Mouse (Mus musculus): ENCODE results near the gene Gm49396. TPM values are rescaled to one million over a fixed set of nuclear protein-coding genes. Genes with fewer than 3 reads are reported as not detected.

Gene Gm49396
- polyA plus RNA-seq, 1 experiment, result 7.9 TPM

DNA sequence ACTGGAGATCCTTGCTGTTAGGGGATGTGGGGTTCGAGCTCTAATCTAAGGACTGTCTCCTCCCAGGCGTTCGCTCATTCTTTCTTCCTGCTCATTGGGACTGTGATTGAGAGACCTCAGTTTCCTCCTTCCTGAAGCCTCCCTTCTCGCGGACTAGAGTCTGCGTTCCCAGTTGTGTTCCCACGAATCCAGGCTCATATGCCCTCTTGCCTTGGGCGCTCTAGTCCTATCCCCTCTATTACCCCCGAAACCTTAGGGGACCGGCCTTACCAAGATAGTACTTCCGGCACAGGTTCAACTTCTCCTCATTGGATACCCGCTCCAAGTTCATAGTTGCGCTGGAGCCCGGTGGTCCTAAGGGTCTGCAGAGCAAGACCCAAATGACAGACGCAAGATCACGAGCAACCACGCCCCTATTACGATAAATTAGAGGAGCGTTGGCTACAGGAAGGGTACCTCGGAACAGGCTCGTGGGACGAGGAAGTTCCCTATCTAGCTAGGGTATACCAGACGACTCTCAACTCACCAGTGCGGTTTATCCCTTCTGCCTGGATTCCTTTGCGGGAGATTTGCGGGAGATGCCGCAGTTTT is 523 bp upstream of the Gm49396 start:
- peaks cover 15% of the 10 kb centered on the region for H3K4me1 ChIP-seq (ENCODE audit: control insufficient read depth, insufficient read depth, low read length)
- TF ChIP-seq POLR2A (IDR thresholded peaks at IDR 0.05; ENCODE audit: borderline replicate concordance, low read depth, low read length) (no peak), CTCF (IDR thresholded peaks at IDR 0.05; ENCODE audit: low read depth, low read length) (no peak)

GRCm38 (mm10) chr7:30563906-30564280 is 749 bp downstream of the Gm49396 start:
- peaks cover 9% of the 10 kb centered on the region for H3K4me1 ChIP-seq (ENCODE audit: control insufficient read depth, insufficient read depth, low read length)
- H3K4me3 ChIP-seq (ENCODE audit: insufficient read depth, low read length), result peak overlapping the region; percentile 69
- no peak overlapping the region for H3K27ac ChIP-seq (ENCODE audit: insufficient read depth, low read depth, low read length)
- no peak for TF ChIP-seq POLR2A (IDR thresholded peaks at IDR 0.05; ENCODE audit: borderline replicate concordance, low read depth, low read length)
- no peak for TF ChIP-seq CTCF (IDR thresholded peaks at IDR 0.05; ENCODE audit: low read depth, low read length)

More for the DNA sequence above, 523 bp upstream of the Gm49396 start:
- Histone ChIP-seq H3K27ac (ENCODE audit: insufficient read depth, low read depth, low read length) (peak overlapping the region; percentile 62), H3K4me3 (ENCODE audit: insufficient read depth, low read length) (peak overlapping the region; percentile 67)

GRCm38 (mm10) chr7:30564970-30565571 is 1.9 kb downstream of the Gm49396 start, which contains the start of gene Igflr1:
Igflr1 (plus strand) TSS chr7:30565427.
- no peak for TF ChIP-seq CTCF (IDR thresholded peaks at IDR 0.05; ENCODE audit: low read depth, low read length)
- TF ChIP-seq POLR2A (IDR thresholded peaks at IDR 0.05; ENCODE audit: borderline replicate concordance, low read depth, low read length), result no peak
- H3K27ac ChIP-seq (ENCODE audit: insufficient read depth, low read depth, low read length), result no peak within 1 kb of the TSS
- peaks cover 6% of the 10 kb centered on the region for H3K4me1 ChIP-seq (ENCODE audit: control insufficient read depth, insufficient read depth, low read length)

DNA sequence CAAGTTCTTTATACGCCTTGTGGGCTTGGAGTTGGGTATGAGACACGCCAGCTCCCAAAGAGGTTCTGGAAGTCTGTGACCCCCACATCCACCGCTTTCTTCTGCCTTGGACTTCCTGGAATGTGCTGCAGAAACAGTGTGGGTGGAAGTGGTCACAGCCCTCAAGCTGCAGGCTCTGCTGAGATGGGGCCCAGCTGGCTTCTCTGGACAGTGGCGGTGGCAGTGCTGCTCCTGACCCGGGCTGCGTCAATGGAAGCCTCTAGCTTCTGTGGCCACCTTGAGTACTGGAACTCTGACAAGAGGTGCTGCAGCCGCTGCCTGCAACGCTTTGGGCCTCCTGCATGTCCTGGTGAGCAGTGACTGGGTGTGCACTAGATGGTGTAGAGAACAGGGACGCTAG is 2.9 kb downstream of the Gm49396 start:
- TF ChIP-seq POLR2A (IDR thresholded peaks at IDR 0.05; ENCODE audit: borderline replicate concordance, low read depth, low read length) (no peak), CTCF (IDR thresholded peaks at IDR 0.05; ENCODE audit: low read depth, low read length) (no peak)
- H3K4me1 ChIP-seq (ENCODE audit: control insufficient read depth, insufficient read depth, low read length), result peaks cover 3% of the 10 kb centered on the region; the same call in 1 of the 2 replicates
- no peak overlapping the region for H3K27ac ChIP-seq (ENCODE audit: insufficient read depth, low read depth, low read length)
- no peak overlapping the region for H3K4me3 ChIP-seq (ENCODE audit: insufficient read depth, low read length)

More at GRCm38 (mm10) chr7:30564970-30565571, 1.9 kb downstream of the Gm49396 start, which contains the start of gene Igflr1:
- H3K4me3 ChIP-seq (ENCODE audit: insufficient read depth, low read length), result no peak within 1 kb of the TSS

DNA sequence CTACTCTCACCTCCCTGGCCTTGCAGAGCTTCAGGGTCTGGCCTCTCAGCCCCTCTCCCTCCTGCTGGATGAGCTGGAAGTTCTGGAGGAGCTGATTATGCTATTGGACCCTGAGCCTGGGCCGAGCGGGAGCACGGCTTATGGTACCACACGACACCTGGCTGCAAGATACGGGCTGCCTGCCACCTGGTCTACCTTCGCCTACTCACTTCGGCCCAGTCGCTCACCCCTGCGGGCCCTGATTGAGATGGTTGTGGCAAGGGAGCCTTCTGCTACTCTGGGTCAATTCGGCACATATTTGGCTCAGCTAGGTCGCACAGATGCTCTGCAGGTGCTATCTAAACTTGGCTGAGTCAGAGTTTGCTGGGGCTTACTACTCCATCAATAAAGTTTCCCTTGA is 4.4 kb downstream of the Gm49396 start:
- Histone ChIP-seq H3K27ac (ENCODE audit: insufficient read depth, low read depth, low read length) (no peak overlapping the region), H3K4me3 (ENCODE audit: insufficient read depth, low read length) (no peak overlapping the region), H3K4me1 (ENCODE audit: control insufficient read depth, insufficient read depth, low read length) (peaks cover 3% of the 10 kb centered on the region; the same call in 1 of the 2 replicates)
- TF ChIP-seq CTCF (IDR thresholded peaks at IDR 0.05; ENCODE audit: low read depth, low read length) (no peak), POLR2A (IDR thresholded peaks at IDR 0.05; ENCODE audit: borderline replicate concordance, low read depth, low read length) (no peak)

DNA sequence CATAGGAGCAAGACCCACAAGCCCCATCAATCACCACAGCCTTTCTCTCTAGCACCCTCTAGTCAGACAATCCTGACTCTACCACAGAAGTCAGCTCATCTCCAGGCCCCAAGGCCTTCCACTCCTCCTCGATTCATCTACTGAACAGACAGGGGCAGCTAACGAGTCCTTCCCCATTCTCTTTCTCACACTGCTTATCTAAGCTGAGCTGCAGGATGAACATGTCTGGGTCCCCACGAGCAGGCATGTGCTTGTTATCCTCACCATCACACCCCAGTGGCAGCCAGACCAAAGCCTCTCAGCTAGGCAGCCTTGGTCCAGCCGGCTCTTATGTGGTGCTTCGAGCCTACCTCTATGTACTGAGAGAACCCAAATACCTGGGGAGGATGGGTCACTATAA is 9.2 kb downstream of the Gm49396 start:
- H3K27ac ChIP-seq (ENCODE audit: insufficient read depth, low read depth, low read length), result no peak overlapping the region
- no peak for TF ChIP-seq POLR2A (IDR thresholded peaks at IDR 0.05; ENCODE audit: borderline replicate concordance, low read depth, low read length)
- TF ChIP-seq CTCF (IDR thresholded peaks at IDR 0.05; ENCODE audit: low read depth, low read length), result no peak

DNA sequence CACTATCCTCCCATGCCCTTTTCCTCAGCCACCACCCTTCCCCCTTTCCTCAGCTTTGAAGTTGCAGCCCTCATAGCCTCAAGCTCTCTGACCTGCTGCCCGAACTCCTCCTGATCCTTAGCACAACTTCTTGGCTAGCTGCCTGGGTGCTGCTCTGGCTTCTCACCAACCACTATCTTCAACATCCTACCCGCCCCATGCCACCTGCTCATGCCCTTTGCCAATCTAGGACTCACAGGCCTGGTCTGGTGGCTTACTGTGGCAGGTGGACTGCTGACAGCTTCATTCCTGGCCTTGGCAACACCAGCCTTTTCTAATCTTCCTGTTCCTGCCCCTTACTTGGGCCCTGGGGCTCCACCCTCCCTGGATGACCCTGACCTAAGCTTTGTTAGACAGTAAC is 9.8 kb downstream of the Gm49396 start:
- H3K27ac ChIP-seq (ENCODE audit: insufficient read depth, low read depth, low read length), result no peak overlapping the region

More for the DNA sequence above, 9.2 kb downstream of the Gm49396 start:
- no peaks in the 10 kb centered on the region for H3K4me1 ChIP-seq (ENCODE audit: control insufficient read depth, insufficient read depth, low read length)
- no peak overlapping the region for H3K4me3 ChIP-seq (ENCODE audit: insufficient read depth, low read length)

DNA sequence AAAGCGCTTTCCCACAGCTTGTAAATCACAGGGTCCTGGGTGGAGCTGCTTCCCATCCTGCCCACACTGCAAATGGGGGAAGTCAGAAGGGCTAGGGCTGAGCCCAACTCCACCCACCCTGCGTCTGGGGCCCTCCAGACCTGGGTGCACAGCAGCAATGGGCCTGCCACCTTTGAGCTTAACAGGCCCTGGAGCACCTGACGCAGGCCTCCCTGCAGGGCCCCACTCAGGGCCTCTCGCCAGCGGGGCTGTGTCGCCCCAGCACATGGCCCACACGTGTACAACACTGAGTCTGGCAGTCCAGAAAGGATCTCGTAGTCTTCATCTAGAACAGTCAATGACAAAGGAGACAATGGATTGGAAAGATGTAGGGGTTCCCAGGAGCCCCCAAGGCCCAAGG is 16.8 kb downstream of the Gm49396 start:
- Histone ChIP-seq H3K4me3 (ENCODE audit: insufficient read depth, low read length) (no peak overlapping the region), H3K27ac (ENCODE audit: insufficient read depth, low read depth, low read length) (no peak overlapping the region), H3K4me1 (ENCODE audit: control insufficient read depth, insufficient read depth, low read length) (no peaks in the 10 kb centered on the region)
- TF ChIP-seq CTCF (IDR thresholded peaks at IDR 0.05; ENCODE audit: low read depth, low read length) (no peak), POLR2A (IDR thresholded peaks at IDR 0.05; ENCODE audit: borderline replicate concordance, low read depth, low read length) (no peak)

More for the DNA sequence above, 9.8 kb downstream of the Gm49396 start:
- Histone ChIP-seq H3K4me1 (ENCODE audit: control insufficient read depth, insufficient read depth, low read length) (no peaks in the 10 kb centered on the region), H3K4me3 (ENCODE audit: insufficient read depth, low read length) (no peak overlapping the region)
- TF ChIP-seq POLR2A (IDR thresholded peaks at IDR 0.05; ENCODE audit: borderline replicate concordance, low read depth, low read length) (no peak), CTCF (IDR thresholded peaks at IDR 0.05; ENCODE audit: low read depth, low read length) (no peak)

DNA sequence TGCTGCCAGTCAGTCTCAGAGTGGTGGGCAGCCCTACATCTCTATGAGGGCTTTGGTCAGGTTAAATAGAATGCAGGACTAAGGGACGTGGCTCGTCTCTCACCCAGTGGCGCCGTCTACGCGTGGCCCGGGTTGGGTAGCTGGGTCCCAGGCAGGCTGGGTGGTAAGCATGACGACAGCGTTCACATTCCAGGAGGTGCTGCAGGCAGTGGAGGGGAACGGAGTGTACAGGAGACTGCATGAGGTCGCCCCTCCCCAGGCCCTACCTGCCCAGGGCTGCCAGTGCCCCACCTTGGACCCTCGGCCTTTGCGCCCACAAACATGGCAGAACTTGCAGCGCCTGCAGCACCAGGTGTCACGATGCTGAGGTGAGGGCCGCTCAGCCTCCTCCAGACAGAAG is 18.4 kb downstream of the Gm49396 start:
- no peak for TF ChIP-seq CTCF (IDR thresholded peaks at IDR 0.05; ENCODE audit: low read depth, low read length)
- no peak for TF ChIP-seq POLR2A (IDR thresholded peaks at IDR 0.05; ENCODE audit: borderline replicate concordance, low read depth, low read length)
- Histone ChIP-seq H3K4me3 (ENCODE audit: insufficient read depth, low read length) (no peak overlapping the region), H3K27ac (ENCODE audit: insufficient read depth, low read depth, low read length) (no peak overlapping the region), H3K4me1 (ENCODE audit: control insufficient read depth, insufficient read depth, low read length) (no peaks in the 10 kb centered on the region)

GRCm38 (mm10) chr7:30584339-30584738 is 21.2 kb downstream of the Gm49396 start:
- Histone ChIP-seq H3K4me3 (ENCODE audit: insufficient read depth, low read length) (no peak overlapping the region), H3K4me1 (ENCODE audit: control insufficient read depth, insufficient read depth, low read length) (peaks cover 7% of the 10 kb centered on the region), H3K27ac (ENCODE audit: insufficient read depth, low read depth, low read length) (no peak overlapping the region)
- TF ChIP-seq CTCF (IDR thresholded peaks at IDR 0.05; ENCODE audit: low read depth, low read length) (no peak), POLR2A (IDR thresholded peaks at IDR 0.05; ENCODE audit: borderline replicate concordance, low read depth, low read length) (no peak)
